Mouse (Mus musculus): Measurements from ENCODE around the gene Hist1h2bf.

DNA sequence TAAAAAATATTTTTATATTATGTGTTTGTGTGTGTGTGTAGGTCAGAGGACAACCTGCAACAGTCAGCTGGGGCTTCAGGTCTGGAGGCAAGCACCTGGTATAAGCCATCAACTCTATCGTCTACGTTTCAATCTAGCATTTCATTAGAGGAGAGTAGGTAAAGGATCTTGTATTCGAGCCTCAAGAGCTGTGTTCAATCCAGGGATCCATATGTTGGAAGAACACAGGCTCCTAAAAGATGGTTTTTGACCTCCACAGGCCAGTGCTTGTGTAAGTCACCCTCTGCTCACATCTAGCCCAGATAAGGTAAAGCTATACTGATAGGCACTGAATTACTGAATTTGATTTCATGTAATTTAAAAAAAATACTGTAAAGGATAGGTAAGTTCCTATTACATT, 17.1 kb downstream of the Hist1h2bf start:
- TF ChIP-seq POLR2A (IDR thresholded peaks at IDR 0.05; ENCODE audit: low read depth, low read length) (no peak), CTCF (IDR thresholded peaks at IDR 0.05; ENCODE audit: borderline replicate concordance, insufficient read depth, low read length) (no peak)
